Mouse (Mus musculus): Measurements from ENCODE around the gene Camk2b. TPM values are rescaled to one million over a fixed set of nuclear protein-coding genes. Genes with fewer than 3 reads are reported as not detected.
"Not testable (repeated sequence)": the region's sequence is repeated elsewhere in the genome, so short reads cannot be mapped to it uniquely, and the experiment has no call there.

The Camk2b gene
- polyA plus RNA-seq, 1 experiment from 2014 or later: 2.5 TPM

DNA sequence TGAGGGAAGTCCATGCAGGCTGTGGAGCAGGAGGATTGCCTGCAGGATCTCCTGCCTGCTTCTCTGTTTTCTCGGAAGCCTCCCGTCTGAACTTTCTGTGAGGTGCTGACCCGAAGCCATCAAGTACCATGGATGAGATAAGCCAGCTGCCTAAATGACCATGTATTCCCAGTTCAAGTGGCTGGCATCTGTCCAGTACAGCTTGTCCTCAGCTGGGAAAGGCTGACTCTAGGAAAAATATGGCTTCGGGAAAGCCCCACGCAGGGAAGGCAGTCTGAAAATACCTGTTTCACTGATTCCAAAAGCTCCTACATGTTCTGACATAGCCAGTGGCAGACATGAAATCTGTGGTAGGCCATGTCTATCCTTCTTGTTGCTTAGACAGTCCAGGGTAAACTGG lies 113.7 kb downstream of the Camk2b start:
- no peak overlapping the region for H3K9ac ChIP-seq (ENCODE audit: low read length)
- no peak overlapping the region for H3K27ac ChIP-seq (ENCODE audit: low read depth, low read length)
- H3K27me3 ChIP-seq (ENCODE audit: control insufficient read depth, insufficient read depth, low read length): no peaks in the 10 kb centered on the region
- no peak for ATAC-seq (ENCODE audit: low FRiP score)
- no peak overlapping the region for H3K4me3 ChIP-seq (ENCODE audit: low read depth, low read length)
- 91% methylated on average over 5 of the region's 5 CpGs for WGBS
- no peak for DNase-seq (ENCODE audit: low spot score, missing footprints)
- no peaks in the 10 kb centered on the region for H3K36me3 ChIP-seq (ENCODE audit: control insufficient read depth, insufficient read depth, low read length)
- peaks cover 12% of the 10 kb centered on the region for H3K4me1 ChIP-seq (ENCODE audit: control insufficient read depth, insufficient read depth, low read length)
- no peak overlapping the region for H3K4me2 ChIP-seq
- no peaks in the 10 kb centered on the region for H3K9me3 ChIP-seq (ENCODE audit: control insufficient read depth, low read length)

DNA sequence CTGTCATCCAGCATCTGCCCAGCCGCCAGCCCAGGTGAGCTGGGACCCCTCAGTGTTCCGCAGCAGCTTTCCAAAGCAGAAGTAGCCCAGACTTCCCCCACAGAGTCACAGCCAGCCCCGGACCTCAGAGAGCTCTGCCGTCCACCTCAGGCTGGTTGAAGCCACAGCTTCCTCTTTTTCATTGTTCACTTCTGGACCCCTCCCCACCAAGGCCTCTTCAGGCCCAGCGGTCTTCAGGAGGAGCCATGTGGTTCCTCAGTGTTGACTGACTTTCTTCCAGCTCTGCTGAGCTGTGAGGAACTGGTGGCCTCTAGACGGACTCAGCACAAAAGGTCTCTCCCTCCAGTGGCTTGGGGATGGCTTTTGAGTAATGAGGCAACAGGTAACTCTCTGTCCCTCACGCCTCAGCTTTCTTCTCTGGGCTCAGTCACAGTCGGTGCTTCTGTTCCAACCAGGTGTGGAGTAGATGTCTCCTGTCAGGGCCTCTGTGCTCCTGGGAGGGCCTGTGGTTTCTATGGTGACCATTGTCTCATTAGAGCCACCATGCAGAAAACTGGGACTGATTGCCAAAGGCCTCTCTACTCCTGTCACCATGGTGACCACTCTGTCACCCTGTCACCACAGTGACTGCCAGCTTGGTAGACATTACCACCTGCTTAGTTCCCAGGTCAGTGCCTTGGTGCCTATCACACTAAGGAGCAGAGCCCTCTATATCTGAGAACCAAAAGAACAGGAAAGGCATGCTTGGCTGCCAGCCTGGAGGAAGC lies 116.4 kb downstream of the Camk2b start, which contains the start of gene Gck:
Gene Gck, minus strand, starts transcription at position 496 of the 767 bp plus-strand sequence.
- no peak within 1 kb of the TSS for H3K4me3 ChIP-seq (ENCODE audit: low read depth, low read length)
- no peak within 1 kb of the TSS for H3K9ac ChIP-seq (ENCODE audit: low read length)
- peaks cover 5% of the 10 kb centered on the region; the same call in 1 of the 2 replicates for H3K4me1 ChIP-seq (ENCODE audit: control insufficient read depth, insufficient read depth, low read length)
- no peak within 1 kb of the TSS for H3K27ac ChIP-seq (ENCODE audit: low read depth, low read length)
- 67% methylated on average over 8 of the region's 8 CpGs for WGBS
- no peaks in the 10 kb centered on the region for H3K36me3 ChIP-seq (ENCODE audit: control insufficient read depth, insufficient read depth, low read length)
- DNase-seq (ENCODE audit: low spot score, missing footprints) (no peak), ATAC-seq (ENCODE audit: low FRiP score) (no peak)
- no peak within 1 kb of the TSS for H3K4me2 ChIP-seq
- no peaks in the 10 kb centered on the region for H3K9me3 ChIP-seq (ENCODE audit: control insufficient read depth, low read length)
- no peaks in the 10 kb centered on the region for H3K27me3 ChIP-seq (ENCODE audit: control insufficient read depth, insufficient read depth, low read length)

DNA sequence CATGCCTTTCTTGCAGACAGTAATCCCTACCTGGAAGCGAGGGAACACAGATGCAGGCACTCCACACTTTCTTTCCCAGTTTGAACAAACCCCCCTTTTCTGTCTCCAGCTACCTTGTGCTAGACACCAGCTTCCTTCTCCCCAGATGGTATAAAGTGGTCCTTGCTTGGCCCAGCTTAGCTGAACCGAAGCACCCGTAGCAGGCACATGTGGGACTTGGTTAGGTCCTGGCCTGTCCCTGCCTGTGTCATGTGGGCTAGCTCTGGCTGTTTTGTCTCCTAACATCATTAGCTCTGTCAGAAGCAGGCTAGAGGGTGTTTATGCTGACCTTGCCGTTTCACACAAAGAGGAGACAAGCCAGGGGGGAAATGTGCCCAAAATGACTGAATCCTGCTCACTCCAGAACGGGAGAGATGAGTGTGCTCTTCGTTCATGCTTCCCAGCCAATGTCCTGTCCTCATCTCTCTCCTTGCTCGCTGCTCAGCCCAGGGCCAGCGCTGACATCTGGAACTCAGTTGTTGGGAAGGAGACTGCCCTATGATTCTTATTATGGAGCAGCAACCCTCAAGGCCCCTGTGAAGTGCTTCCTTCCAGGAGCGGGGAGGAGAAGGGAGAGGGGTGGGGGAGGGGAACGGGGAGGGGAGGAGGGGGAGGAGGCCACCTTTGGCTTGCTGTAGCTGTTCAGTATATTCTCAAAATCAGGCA lies 117.5 kb downstream of the Camk2b start:
- Histone ChIP-seq H3K27ac (ENCODE audit: low read depth, low read length) (no peak overlapping the region), H3K36me3 (ENCODE audit: control insufficient read depth, insufficient read depth, low read length) (no peaks in the 10 kb centered on the region), H3K4me1 (ENCODE audit: control insufficient read depth, insufficient read depth, low read length) (peaks cover 5% of the 10 kb centered on the region; the same call in 1 of the 2 replicates), H3K4me3 (ENCODE audit: low read depth, low read length) (no peak overlapping the region), H3K4me2 (no peak overlapping the region), H3K9me3 (ENCODE audit: control insufficient read depth, low read length) (no peaks in the 10 kb centered on the region), H3K27me3 (ENCODE audit: control insufficient read depth, insufficient read depth, low read length) (no peaks in the 10 kb centered on the region), H3K9ac (ENCODE audit: low read length) (no peak overlapping the region)
- ATAC-seq (ENCODE audit: low FRiP score): no peak
- no peak for DNase-seq (ENCODE audit: low spot score, missing footprints)
- 64% methylated on average over 10 of the region's 10 CpGs for WGBS

DNA sequence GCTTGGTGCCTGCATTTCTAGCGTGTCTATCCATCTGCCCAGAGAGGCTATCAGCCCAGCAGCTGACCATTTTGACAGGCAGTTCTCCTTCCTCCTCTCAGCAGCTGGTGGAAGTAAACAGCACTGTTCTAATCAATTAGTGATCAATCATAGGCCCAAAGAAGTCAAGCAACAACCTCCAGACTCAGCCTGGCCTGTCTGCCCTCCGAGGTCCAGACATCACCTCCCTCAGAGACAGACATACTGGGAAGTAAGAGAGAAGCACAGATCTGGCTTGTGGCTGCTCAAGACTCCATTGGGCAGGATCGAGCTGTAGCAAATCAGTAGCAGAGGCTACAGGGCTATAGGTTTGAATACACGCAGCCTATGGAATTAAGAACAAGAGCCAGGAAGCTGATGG lies 118.4 kb downstream of the Camk2b start:
- H3K9ac ChIP-seq (ENCODE audit: low read length): 0 out of 2 replicates have a peak overlapping the region, but pooled peaks have one; percentile 20
- H3K27ac ChIP-seq (ENCODE audit: low read depth, low read length): no peak overlapping the region
- H3K36me3 ChIP-seq (ENCODE audit: control insufficient read depth, insufficient read depth, low read length): no peaks in the 10 kb centered on the region
- no peak overlapping the region for H3K4me2 ChIP-seq
- no peak overlapping the region for H3K4me3 ChIP-seq (ENCODE audit: low read depth, low read length)
- H3K4me1 ChIP-seq (ENCODE audit: control insufficient read depth, insufficient read depth, low read length): peaks cover 5% of the 10 kb centered on the region; the same call in 1 of the 2 replicates
- H3K9me3 ChIP-seq (ENCODE audit: control insufficient read depth, low read length): no peaks in the 10 kb centered on the region
- no peaks in the 10 kb centered on the region for H3K27me3 ChIP-seq (ENCODE audit: control insufficient read depth, insufficient read depth, low read length)
- DNase-seq (ENCODE audit: low spot score, missing footprints): no peak
- no peak for ATAC-seq (ENCODE audit: low FRiP score)
- WGBS: 82% methylated on average over 4 of the region's 4 CpGs

DNA sequence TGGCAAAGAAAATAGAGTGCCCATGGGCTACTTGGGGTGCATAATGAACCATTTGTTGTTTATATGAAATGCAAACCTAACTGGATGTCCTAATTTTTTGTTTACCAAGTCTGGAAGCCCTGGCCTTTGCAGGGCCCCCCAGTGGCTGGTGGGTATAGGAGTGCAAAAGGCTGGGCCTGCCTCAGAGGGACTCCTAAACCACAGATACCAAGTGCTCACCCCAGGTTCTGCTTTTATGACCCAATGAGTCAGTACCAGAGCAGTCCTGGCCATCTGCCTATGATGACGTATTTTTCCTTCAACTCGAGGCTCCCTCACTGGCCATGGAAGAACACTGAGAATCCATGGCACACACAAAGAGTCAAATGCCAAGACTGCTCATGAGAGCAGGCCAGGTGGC lies 121.1 kb downstream of the Camk2b start:
- WGBS: 80% methylated on average over 2 of the region's 2 CpGs
- Histone ChIP-seq H3K9ac (ENCODE audit: low read length) (no peak overlapping the region), H3K36me3 (ENCODE audit: control insufficient read depth, insufficient read depth, low read length) (no peaks in the 10 kb centered on the region), H3K4me2 (no peak overlapping the region), H3K9me3 (ENCODE audit: control insufficient read depth, low read length) (no peaks in the 10 kb centered on the region), H3K27ac (ENCODE audit: low read depth, low read length) (no peak overlapping the region), H3K4me1 (ENCODE audit: control insufficient read depth, insufficient read depth, low read length) (peaks cover 4% of the 10 kb centered on the region; the same call in 1 of the 2 replicates), H3K4me3 (ENCODE audit: low read depth, low read length) (no peak overlapping the region), H3K27me3 (ENCODE audit: control insufficient read depth, insufficient read depth, low read length) (no peaks in the 10 kb centered on the region)
- no peak for ATAC-seq (ENCODE audit: low FRiP score)
- no peak for DNase-seq (ENCODE audit: low spot score, missing footprints)

DNA sequence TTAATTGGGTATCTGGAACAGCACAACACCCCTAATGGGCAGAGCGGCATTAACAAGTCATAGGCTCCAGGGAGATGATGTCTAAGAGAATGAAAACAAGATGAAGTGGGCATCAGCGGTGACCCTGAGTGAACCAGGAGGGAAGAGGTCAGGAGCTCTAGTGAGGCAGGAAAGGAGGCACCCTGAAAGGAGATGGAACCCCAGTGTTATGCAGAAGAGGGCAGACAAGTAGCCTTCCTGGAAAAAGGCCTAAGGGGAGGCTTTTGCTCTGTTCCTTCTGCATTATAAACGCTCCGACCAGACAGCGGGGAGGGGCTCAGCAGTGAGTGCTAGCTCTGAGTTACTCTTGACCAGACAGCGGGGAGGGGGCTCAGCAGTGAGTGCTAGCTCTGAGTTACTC lies 123.2 kb downstream of the Camk2b start:
- H3K4me1 ChIP-seq (ENCODE audit: control insufficient read depth, insufficient read depth, low read length): no peaks in the 10 kb centered on the region
- no peak overlapping the region for H3K9ac ChIP-seq (ENCODE audit: low read length)
- H3K4me2 ChIP-seq: no peak overlapping the region
- H3K36me3 ChIP-seq (ENCODE audit: control insufficient read depth, insufficient read depth, low read length): no peaks in the 10 kb centered on the region
- H3K4me3 ChIP-seq (ENCODE audit: low read depth, low read length): no peak overlapping the region
- H3K27me3 ChIP-seq (ENCODE audit: control insufficient read depth, insufficient read depth, low read length): no peaks in the 10 kb centered on the region
- no peaks in the 10 kb centered on the region for H3K9me3 ChIP-seq (ENCODE audit: control insufficient read depth, low read length)
- 57% methylated on average over 6 of the region's 6 CpGs for WGBS
- no peak overlapping the region for H3K27ac ChIP-seq (ENCODE audit: low read depth, low read length)
- ATAC-seq (ENCODE audit: low FRiP score) (no peak), DNase-seq (ENCODE audit: low spot score, missing footprints) (no peak)

DNA sequence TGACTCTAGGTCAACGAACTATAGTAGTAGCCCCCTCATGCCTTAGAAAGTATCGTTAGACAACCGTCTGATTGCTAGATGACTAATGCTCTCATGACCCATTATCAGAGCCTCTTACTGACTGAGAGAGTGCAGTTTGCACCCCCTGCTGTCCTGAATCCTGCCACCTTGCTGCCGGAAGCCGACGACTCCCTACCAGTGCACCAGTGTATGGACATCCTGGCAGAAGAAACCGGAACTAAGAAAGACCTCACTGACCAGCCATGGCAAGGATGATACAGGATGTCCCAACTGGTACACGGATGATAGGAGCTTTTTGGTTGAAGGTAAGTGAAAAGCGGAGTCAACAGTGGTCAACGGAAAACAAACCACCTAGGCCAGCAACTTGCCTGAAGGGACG lies 131.6 kb downstream of the Camk2b start:
- not testable (repeated sequence) for H3K9me3 ChIP-seq (ENCODE audit: control insufficient read depth, low read length); H3K36me3 ChIP-seq (ENCODE audit: control insufficient read depth, insufficient read depth, low read length); H3K4me2 ChIP-seq; ATAC-seq (ENCODE audit: low FRiP score); H3K27me3 ChIP-seq (ENCODE audit: control insufficient read depth, insufficient read depth, low read length); H3K9ac ChIP-seq (ENCODE audit: low read length); H3K4me3 ChIP-seq (ENCODE audit: low read depth, low read length); DNase-seq (ENCODE audit: low spot score, missing footprints); H3K4me1 ChIP-seq (ENCODE audit: control insufficient read depth, insufficient read depth, low read length); H3K27ac ChIP-seq (ENCODE audit: low read depth, low read length)
- 93% methylated on average over 11 of the region's 11 CpGs for WGBS

DNA sequence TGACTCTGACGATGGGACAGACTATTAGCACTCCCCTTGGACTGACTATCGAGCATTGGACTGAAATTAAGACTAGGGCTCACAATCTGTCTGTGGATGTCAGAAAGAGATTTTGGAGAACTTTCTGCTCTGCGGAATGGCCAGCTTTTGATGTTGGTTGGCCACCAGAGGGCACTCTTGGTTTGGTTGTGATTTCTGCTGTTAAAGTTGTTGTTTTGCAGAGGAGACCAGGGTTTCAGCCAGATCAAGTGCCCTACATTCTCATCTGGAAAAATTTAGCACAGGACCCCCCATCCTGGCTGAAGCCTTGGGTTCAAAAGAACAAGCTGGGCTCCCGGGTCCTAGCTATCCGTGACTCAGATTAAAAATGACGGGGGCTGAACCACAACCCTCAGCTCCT lies 134.2 kb downstream of the Camk2b start:
- H3K4me2 ChIP-seq; H3K9ac ChIP-seq (ENCODE audit: low read length); H3K4me1 ChIP-seq (ENCODE audit: control insufficient read depth, insufficient read depth, low read length); H3K27me3 ChIP-seq (ENCODE audit: control insufficient read depth, insufficient read depth, low read length); ATAC-seq (ENCODE audit: low FRiP score); H3K36me3 ChIP-seq (ENCODE audit: control insufficient read depth, insufficient read depth, low read length); H3K27ac ChIP-seq (ENCODE audit: low read depth, low read length); H3K4me3 ChIP-seq (ENCODE audit: low read depth, low read length); H3K9me3 ChIP-seq (ENCODE audit: control insufficient read depth, low read length): not testable (repeated sequence)
- 87% methylated on average over 6 of the region's 6 CpGs for WGBS
- DNase-seq (ENCODE audit: low spot score, missing footprints): peak; percentile 81

DNA sequence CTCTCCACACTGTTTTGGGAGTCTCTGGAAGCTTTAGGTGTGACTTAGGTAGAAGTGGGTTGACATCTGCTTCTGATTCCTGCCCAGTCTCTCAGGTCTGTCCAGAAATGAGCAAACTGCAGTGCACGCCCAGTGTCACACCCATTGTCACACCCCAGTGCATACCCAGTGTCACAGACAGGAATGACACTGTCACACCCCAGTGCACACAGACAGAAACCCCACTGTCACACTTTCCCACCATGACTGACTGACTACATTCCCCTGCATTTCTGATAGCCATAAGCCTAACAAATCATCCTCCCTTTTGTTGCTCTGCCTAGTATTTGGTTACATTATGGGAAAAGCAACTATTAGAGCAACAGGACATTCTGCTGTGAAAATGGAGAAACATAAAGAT lies 135.6 kb downstream of the Camk2b start:
- no peak overlapping the region for H3K9ac ChIP-seq (ENCODE audit: low read length)
- H3K4me1 ChIP-seq (ENCODE audit: control insufficient read depth, insufficient read depth, low read length): no peaks in the 10 kb centered on the region
- H3K27me3 ChIP-seq (ENCODE audit: control insufficient read depth, insufficient read depth, low read length): no peaks in the 10 kb centered on the region
- no peaks in the 10 kb centered on the region for H3K9me3 ChIP-seq (ENCODE audit: control insufficient read depth, low read length)
- no peak for ATAC-seq (ENCODE audit: low FRiP score)
- no peak overlapping the region for H3K4me3 ChIP-seq (ENCODE audit: low read depth, low read length)
- WGBS: 68% methylated on average over 1 of the region's 1 CpGs
- DNase-seq (ENCODE audit: low spot score, missing footprints): peak; percentile 28
- H3K36me3 ChIP-seq (ENCODE audit: control insufficient read depth, insufficient read depth, low read length): no peaks in the 10 kb centered on the region
- H3K27ac ChIP-seq (ENCODE audit: low read depth, low read length): no peak overlapping the region
- no peak overlapping the region for H3K4me2 ChIP-seq

Data from midbrain, embryonic 11.5 days (tissue).